Mouse (Mus musculus) cerebellum, adult 2 months (tissue): ENCODE results near the gene Csf2. TPM values are rescaled to one million over a fixed set of nuclear protein-coding genes. Genes with fewer than 3 reads are reported as not detected.
"Not testable (repeated sequence)": the region's sequence is repeated elsewhere in the genome, so short reads cannot be mapped to it uniquely, and the experiment has no call there.

ENCODE experiments used
- DNase-seq, 2 experiments: peaks; one replicate each; pipeline ENCODE4 v3.0.0; 2021
- H3K27ac ChIP-seq: fragments of 200-500 bp; 2 replicates; pipeline ENCODE4 v1.5.1; 2012; ENCODE audit warnings: low read length, control low read depth, inconsistent platforms; ENCODE audit not compliant: insufficient read depth
- H3K27me3 ChIP-seq: fragments of 200-500 bp; 2 replicates; pipeline ENCODE4 v1.6.1; 2012; ENCODE audit warnings: inconsistent platforms, mild to moderate bottlenecking, low read length, moderate library complexity; ENCODE audit not compliant: control insufficient read depth, insufficient read depth
- H3K4me1 ChIP-seq: fragments of 200-500 bp; 2 replicates; pipeline ENCODE4 v1.6.1; 2011; ENCODE audit warnings: low read length; ENCODE audit not compliant: control insufficient read depth, insufficient read depth
- H3K4me3 ChIP-seq: fragments of 200-500 bp; replicated peaks from 2 replicates; pipeline ENCODE3; 2011; ENCODE audit warnings: mild to moderate bottlenecking, low read depth, low read length, control low read depth; ENCODE audit not compliant: insufficient read depth
- CTCF ChIP-seq: fragments of 200-500 bp; IDR thresholded peaks from 2 replicates; pipeline ENCODE4 v1.5.1; 2011; ENCODE audit warnings: low read depth, mild to moderate bottlenecking, control low read depth, low read length, moderate library complexity, borderline replicate concordance; ENCODE audit not compliant: insufficient read depth
- POLR2A ChIP-seq: fragments of 200-500 bp; IDR thresholded peaks from 2 replicates; pipeline ENCODE4 v1.6.1; 2011; ENCODE audit warnings: low read length, control low read depth, borderline replicate concordance; ENCODE audit not compliant: insufficient read depth
- WGBS: fragments of 180-500 bp; shearing (Covaris S2); methylation state at CpG from one replicate; pipeline ENCODE4 v1.1.7; 2018; 5-methylcytosine and 5-hydroxymethylcytosine counted together
- polyA plus RNA-seq: library from polyadenylated mRNA; depleted of rRNA; stranded (reverse); fragments of >200 nt; gene quantifications from 2 replicates; pipeline ENCODE4 v1.2.3, GENCODE M21; 2012; rRNA removed

Csf2 gene
- not detected in 2 replicates for polyA plus RNA-seq

DNA sequence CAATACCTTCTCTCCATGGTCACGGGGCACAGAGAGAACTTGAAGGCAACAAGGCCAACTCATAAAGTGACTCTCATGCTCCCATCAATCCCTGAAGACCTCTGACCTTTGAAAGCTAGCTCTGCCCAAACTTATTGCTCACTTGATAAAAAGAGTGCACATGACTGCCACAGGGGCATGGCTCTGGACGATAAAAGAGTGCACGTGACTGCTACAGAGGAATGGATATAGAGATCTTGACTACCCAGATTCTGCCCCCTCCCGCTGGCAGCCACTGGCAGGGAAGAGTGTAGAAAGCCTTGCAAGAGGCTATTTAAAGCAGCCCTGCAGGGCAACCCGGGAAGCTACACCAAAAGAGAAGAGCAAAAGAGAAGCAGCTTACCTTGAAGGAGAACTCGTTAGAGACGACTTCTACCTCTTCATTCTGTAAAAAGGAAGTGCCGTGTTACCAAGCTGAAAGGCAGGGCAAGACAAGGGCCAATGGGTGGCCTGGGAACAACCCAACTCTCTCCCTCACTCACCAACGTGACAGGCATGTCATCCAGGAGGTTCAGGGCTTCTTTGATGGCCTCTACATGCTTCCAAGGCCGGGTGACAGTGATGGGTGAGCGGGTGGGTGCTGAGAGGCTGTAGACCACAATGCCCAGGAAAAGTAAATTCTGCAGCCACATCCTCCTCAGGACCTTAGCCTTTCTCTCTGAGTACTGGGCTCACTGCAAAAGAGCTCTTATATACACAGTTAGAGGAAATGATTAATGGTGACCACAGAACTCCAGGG, at the start of gene Csf2:
Gene Csf2, minus strand, starts transcription at position 728 of the 778 bp plus-strand sequence.
- Histone ChIP-seq H3K27me3 (no peaks in the 10 kb centered on the region), H3K4me1 (no peaks in the 10 kb centered on the region), H3K4me3 (no peak within 1 kb of the TSS), H3K27ac (no peak within 1 kb of the TSS)
- TF ChIP-seq POLR2A (no peak), CTCF (no peak)
- no peak for DNase-seq
- 77% methylated on average over 11 of the region's 11 CpGs for WGBS

DNA sequence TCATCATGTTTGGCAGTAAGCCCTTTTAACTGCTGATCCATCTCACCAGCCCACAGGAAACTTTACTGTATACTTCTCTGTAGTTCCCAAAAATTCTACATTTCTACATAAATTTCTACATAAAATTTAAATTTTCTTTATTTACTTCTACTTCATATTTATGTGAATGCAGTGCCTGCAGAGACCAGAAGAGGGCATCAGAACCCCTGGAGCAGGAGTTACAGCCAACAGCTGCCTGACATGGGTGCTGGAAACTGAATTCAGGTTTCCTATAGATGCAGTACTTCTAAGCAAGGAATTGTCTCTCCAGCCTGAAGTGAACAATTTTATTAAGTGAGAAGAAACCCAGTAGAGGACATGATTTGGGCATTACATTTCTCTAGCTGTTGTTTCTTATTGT, 49.3 kb upstream of the Csf2 start:
- no peaks in the 10 kb centered on the region for H3K27me3 ChIP-seq
- no peak overlapping the region for H3K4me3 ChIP-seq
- no peak for TF ChIP-seq POLR2A
- no peak for DNase-seq
- no peak overlapping the region for H3K27ac ChIP-seq
- H3K4me1 ChIP-seq = peaks cover 20% of the 10 kb centered on the region

DNA sequence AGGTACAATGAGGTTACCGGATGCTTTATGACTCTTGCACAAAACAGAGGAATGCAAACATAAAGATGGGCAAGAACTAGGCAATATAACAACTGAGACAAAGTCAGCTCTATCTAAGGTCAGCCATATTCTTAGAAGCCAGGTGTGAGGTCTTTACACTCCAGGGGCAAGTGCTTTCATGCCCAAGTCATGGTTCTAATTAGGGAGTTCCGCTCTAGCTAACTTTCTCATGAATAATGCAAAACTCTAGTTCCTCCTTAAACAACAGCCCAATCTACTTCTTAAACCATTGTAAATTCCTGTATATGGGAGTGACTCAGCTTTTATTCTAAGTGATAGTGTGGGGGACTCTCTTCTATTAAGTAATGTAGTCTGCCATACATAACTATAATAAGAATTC, 48.0 kb upstream of the Csf2 start:
- not testable (repeated sequence) for H3K27ac ChIP-seq, H3K4me1 ChIP-seq, H3K4me3 ChIP-seq, DNase-seq, H3K27me3 ChIP-seq
- WGBS = 88% methylated on average over 2 of the region's 2 CpGs

DNA sequence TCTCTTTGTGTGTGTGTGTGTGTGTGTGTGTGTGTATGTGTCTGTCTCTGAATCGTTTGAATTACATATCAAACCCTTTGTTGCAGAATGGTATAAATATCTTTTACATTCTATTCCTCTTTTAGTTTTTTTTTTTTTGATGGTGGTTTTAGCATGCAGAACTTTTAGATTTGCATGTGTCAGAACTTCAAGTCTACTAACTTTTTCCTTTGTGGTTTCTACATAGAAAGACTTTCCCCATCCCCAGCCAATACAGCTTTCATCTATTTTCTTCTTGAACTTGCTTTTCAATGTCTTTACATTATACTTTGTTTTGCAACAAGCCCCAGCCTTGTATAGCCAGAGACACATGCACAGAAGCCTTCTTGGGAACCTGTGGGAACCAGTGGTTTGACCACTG, 47.3 kb upstream of the Csf2 start:
- no peak for DNase-seq
- Histone ChIP-seq H3K4me1 (peaks cover 3% of the 10 kb centered on the region; the same call in 1 of the 2 replicates), H3K27ac (no peak overlapping the region), H3K4me3 (no peak overlapping the region), H3K27me3 (no peaks in the 10 kb centered on the region)
- 96% methylated on average over 1 of the region's 1 CpGs for WGBS
- TF ChIP-seq CTCF = no peak
- no peak for TF ChIP-seq POLR2A

DNA sequence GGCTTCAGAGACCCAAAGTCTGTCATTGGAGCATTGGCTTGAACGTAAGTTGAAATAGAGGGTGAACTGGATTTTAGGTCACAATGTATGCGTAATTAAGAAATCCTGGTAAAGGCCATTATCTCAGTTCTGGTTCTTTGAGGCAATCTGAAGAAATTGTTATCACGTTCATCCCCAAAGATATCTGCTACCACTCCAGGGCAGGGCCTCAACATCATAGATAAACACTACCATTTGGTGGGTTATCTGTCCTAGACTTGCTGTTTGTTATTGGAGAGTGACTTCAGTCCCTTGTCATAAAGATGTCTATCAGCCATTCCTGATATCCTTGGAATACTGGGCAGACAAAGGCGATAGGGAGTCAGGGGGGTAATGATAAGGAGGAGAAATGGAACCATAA, 46.5 kb upstream of the Csf2 start:
- H3K27ac ChIP-seq = no peak overlapping the region
- H3K27me3 ChIP-seq = no peaks in the 10 kb centered on the region
- TF ChIP-seq CTCF (no peak), POLR2A (no peak)
- no peaks in the 10 kb centered on the region for H3K4me1 ChIP-seq
- 88% methylated on average over 4 of the region's 4 CpGs for WGBS
- DNase-seq = no peak
- H3K4me3 ChIP-seq = no peak overlapping the region

DNA sequence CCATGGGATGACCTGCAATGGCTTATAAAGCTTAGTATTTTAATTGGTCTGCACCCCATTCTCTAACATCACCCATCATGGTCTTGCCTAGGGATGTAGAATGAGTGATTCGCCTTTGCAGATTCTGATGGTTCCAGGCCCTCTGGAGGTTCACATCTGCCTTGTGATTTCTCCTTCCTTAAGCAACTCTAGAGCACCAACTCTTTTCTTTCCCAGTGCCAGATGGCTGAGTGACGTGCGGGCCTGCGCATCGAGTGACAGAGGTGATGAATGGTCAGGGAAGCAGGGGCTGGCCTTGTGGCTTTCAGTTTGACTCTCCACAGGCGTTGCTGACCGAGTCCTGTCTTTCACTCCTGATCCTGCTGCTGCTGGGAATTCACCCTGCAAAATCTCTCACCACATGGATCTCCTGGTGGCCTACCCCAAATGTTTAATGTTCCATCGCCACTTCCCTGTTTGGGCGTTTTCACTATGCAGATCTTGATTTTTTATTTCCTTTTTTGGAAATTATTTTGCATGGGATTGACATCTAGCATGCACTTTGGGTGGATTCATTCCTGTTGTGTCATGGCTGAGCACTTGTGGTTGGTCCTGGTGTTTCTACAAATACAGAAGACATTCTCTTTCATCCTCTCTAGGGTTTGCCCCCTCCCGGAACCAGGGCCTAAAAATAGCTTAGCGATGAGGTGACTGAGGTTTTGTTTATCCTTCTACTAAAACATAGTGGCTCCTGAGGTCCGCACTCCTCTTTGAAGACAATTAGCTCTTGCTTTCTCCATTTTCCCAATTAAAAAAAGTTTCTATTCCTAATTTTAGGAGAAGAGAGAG, 44.7 kb upstream of the Csf2 start:
- H3K4me1 ChIP-seq = no peaks in the 10 kb centered on the region
- no peak for DNase-seq
- WGBS = 82% methylated on average over 12 of the region's 12 CpGs
- no peak overlapping the region for H3K27ac ChIP-seq
- H3K27me3 ChIP-seq = no peaks in the 10 kb centered on the region
- TF ChIP-seq POLR2A = no peak
- no peak for TF ChIP-seq CTCF
- H3K4me3 ChIP-seq = no peak overlapping the region

DNA sequence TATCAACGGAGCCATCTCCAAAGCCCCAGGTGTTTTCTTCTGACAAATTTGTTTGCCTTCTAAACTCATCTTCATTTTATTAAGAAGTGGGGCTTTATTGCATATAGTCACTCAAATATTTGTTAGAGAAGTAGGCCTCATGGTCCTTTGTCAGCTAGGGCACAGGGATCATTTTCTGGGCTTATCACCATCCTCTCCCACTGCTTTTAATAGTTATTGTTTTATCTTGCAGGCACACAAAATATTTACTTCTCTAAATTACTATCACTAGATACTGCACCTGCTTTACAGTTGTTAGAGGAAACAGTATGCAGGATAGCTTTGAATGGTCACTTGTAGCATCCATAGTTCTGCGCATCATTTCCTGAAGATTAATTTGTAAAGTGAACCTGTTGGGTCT, 42.7 kb upstream of the Csf2 start:
- WGBS = 91% methylated on average over 2 of the region's 2 CpGs
- TF ChIP-seq CTCF (no peak), POLR2A (no peak)

DNA sequence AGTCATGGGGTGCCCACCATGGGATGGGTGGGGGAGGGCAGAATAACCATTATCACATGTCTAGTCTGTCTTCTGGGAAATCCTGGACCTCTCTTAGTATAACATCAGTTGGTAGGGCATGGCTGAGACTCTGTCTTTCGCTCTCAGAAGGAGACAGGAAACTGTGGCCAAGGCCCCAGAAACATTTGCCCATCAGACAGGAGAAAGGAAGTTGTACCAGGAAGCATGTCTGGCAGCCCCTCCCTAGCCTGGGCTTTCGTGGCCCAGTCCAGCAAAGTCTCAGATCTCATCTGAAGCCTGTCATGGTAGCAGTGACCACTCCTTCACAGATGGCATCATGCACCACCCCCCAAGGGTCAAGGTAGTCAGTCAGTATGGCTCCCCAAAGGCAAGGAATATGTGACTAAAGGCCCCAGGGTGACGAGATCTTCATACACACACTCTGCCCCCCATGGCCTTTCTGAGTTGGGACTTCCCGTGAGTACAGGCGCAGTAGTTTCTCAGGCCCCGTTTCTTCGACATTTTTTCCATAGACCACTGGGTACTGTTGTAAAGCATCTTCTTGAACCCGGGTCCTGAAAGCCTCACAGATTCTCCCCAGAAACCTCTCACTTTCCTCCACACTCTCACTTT, 38.5 kb upstream of the Csf2 start:
- DNase-seq = no peak
- TF ChIP-seq POLR2A = no peak
- TF ChIP-seq CTCF = no peak
- H3K27me3 ChIP-seq = no peaks in the 10 kb centered on the region
- no peak overlapping the region for H3K4me3 ChIP-seq
- 91% methylated on average over 8 of the region's 8 CpGs for whole genome bisulfite sequencing
- no peaks in the 10 kb centered on the region for H3K4me1 ChIP-seq
- H3K27ac ChIP-seq = no peak overlapping the region

More for the DNA sequence above, 42.7 kb upstream of the Csf2 start:
- Histone ChIP-seq H3K4me3 (no peak overlapping the region), H3K4me1 (no peaks in the 10 kb centered on the region), H3K27me3 (no peaks in the 10 kb centered on the region), H3K27ac (no peak overlapping the region)
- no peak for DNase-seq
